Mouse (Mus musculus): ENCODE measurements around the gene Pcgf3.

Pcgf3 gene

GRCm38 (mm10) chr5:108461082-108462065 lies at the start of gene Pcgf3:
Gene Pcgf3, plus strand, starts transcription at chr5:108461232.
- peak; percentile 95 for DNase-seq (ENCODE audit: low spot score)

GRCm38 (mm10) chr5:108414711-108415110 lies 46.3 kb upstream of the Pcgf3 start:
- DNase-seq (ENCODE audit: low spot score) = no peak

DNA sequence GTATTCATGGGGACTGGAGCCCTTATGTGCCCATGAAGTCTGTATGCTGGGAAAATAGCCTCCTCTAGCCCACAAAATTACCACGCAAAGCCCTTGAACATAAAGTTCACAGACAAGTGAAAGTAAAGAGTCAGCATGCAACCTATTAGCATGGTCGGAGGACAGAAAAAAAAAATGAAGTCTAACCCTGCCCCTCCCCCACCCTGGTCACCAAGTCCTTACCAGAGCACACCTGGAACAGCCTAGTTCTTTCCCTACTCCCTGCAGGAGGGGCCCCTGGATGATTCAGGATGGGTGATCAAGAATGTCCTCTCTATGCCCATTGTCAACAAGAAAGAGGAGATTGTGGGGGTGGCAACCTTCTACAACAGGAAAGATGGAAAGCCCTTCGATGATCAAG lies 38.3 kb upstream of the Pcgf3 start:
- no peak for DNase-seq (ENCODE audit: low spot score)

DNA sequence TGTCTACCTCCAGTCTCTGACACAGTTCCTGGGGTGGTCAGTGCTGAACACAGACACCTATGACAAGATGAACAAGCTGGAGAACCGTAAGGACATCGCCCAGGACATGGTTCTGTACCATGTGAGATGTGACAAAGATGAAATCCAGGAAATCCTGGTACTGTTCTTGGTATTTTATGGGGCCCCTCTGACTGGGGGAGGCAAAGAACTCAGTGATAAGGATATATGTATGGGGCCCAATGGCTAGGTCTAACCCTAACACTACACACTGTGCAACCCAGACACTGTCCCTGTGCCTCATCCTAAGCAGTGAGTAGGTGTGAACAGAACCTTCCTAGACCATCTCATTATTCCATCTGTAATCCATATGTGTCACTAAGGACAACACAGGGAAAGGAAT lies 37.6 kb upstream of the Pcgf3 start:
- no peak for DNase-seq (ENCODE audit: low spot score)

DNA sequence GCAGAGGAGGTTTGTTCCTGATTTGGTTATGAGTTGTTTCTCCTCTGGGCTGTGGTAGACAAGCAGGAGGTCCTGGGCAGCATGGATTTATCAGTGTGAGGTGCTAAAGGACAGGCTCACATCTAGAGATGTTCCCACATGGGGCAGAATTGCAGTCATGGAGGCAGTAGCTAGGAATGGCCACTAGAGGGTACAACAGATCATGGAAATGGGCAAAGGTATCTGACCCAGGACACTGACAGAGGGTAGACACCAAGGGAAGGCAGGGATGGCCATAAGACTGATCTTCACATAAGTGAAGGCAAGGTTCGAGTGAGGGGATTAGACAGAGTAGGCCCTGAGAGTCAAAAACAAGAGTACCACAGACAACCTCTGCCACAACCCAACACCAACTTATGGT lies 33.8 kb upstream of the Pcgf3 start:
- DNase-seq (ENCODE audit: low spot score) = no peak

- DNase-seq (ENCODE audit: low spot score) = no peak
Observed at GRCm38 (mm10) chr5:108431196-108431595, 29.8 kb upstream of the Pcgf3 start.

- peak; percentile 86 for DNase-seq (ENCODE audit: low spot score)
Observed at GRCm38 (mm10) chr5:108433804-108434587, 27.0 kb upstream of the Pcgf3 start, which contains the start of gene Atp5k. Gene Atp5k, minus strand, starts transcription at chr5:108434448.

DNA sequence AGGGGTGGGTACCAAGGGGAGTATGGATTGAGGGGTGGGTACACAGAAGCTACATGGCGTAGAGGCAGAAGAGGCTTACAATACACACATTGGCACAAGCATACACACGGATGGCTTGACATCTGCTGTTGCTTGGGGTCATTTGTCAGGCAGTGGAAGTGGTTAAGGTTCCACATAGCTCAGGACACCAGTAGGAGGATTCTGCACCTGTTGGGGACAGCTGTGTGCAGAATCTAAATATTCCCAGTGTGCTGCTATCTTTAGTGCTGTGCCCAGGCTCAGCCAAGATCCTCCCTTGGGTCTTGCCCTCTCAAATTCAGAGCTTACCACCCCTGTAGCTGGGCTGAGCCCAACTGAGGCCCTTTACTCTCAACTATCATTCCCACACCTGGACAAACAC lies 24.9 kb upstream of the Pcgf3 start:
- DNase-seq (ENCODE audit: low spot score) = no peak

- no peak for DNase-seq (ENCODE audit: low spot score)
Observed at GRCm38 (mm10) chr5:108446973-108447372, 14.1 kb upstream of the Pcgf3 start.

DNA sequence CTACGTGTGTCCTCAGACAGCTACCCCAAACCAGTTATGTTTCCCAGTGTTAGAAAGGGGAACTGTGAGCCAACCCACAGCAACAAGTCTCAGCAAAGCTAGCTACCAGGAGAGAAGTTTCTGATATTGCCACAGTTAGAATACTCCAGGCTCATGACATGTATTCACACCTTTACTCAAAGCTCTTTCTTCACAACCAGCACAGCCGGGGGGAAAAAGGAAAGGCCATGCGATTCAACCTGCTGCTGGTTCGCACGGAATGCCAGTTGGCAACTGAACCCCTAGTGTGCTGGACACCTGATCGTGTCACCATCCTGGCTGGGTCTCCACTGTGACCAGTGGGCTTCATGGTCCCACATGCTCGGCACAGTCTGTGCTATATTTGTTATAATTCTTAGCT lies 13.2 kb upstream of the Pcgf3 start:
- DNase-seq (ENCODE audit: low spot score) = no peak

DNA sequence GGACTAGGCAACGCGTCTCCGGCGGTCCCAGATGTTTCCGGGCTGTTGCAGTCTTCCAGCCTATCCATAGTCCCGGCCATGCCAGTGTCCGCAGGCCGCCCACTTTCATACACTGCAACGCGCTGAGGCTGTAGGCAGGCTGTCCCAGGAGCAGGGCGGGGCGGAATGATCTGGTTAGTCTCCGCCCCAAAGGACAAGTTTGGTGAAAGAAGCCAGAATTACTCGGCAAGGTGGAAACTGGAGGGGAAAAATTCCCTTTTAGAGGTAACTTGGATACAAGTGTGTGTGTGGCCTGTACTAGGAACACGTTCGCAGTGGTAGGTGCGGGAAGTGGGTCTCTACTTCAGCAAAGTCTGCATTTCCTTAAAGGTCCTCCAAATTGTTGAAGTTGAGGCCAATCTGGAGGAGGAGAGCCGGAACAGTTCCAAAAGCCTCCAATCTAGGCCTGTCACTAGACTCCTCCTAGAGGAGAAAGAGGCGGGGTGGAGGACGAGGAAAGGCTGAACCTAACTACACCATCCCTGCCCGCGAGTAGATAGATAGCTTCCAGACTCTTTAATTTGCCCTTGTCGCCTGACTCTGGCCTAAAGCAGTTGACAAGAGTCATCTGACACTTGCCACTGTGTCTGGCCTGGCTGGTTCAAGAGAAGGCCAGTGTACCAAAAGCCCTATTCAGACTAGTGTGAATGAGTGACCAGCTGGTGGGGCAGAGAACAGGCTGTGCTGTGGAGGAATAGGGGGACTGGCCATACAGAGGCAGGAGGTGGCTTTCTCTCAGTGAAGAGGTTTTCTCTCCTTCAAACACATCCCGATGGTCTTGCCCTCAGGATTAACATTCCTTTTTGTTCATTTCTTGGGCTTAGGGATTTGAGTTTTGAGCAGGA lies 12.0 kb upstream of the Pcgf3 start, which contains the start of gene Mfsd7a:
Mfsd7a (minus strand) TSS at position 107 of the 884 bp plus-strand sequence.
- DNase-seq (ENCODE audit: low spot score) = no peak

GRCm38 (mm10) chr5:108450837-108451540 lies 10.0 kb upstream of the Pcgf3 start:
- no peak for DNase-seq (ENCODE audit: low spot score)

GRCm38 (mm10) chr5:108451611-108452010 lies 9.4 kb upstream of the Pcgf3 start:
- no peak for DNase-seq (ENCODE audit: low spot score)

GRCm38 (mm10) chr5:108452422-108452821 lies 8.6 kb upstream of the Pcgf3 start:
- no peak for DNase-seq (ENCODE audit: low spot score)

DNA sequence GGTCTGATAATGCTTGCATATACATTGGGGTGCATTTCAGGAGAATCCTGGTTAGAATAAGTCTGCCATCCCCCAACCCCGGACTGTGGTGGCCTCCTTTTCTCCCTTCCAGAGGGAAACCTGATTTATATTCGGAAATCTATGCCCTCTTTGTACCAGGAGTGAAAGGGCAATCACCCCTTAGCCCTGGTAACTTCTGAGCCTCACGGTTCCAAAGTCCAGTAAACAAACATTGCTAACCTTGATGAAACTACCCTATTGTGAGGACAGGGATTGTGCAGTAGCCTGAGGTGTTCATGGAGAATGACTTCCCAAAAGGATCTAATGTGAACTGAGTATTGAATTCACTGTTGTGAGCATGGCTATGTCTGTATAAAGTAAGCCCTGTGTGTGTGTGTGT lies 6.9 kb upstream of the Pcgf3 start:
- no peak for DNase-seq (ENCODE audit: low spot score)

- no peak for DNase-seq (ENCODE audit: low spot score)
Observed at GRCm38 (mm10) chr5:108458706-108459105, 2.3 kb upstream of the Pcgf3 start.

DNA sequence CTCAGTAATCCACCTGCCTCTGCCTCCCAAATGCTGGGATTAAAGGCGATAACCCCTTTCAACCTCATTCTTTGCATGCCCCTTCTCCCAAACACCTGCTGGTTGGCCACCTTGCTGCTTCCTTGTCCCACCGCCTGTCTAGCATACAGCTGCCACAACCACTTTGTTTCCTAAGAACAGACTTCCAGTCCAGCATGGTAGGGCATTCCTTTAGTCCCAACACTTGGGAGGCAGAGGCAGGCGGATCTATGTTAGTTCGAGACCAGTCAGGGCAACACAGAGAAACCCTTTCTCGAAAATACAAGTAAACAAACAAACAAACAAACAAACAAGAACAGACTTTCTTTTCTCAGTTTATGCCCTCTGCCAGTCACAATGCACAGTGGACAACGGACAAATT lies 571 bp upstream of the Pcgf3 start:
- no peak for DNase-seq (ENCODE audit: low spot score)

DNA sequence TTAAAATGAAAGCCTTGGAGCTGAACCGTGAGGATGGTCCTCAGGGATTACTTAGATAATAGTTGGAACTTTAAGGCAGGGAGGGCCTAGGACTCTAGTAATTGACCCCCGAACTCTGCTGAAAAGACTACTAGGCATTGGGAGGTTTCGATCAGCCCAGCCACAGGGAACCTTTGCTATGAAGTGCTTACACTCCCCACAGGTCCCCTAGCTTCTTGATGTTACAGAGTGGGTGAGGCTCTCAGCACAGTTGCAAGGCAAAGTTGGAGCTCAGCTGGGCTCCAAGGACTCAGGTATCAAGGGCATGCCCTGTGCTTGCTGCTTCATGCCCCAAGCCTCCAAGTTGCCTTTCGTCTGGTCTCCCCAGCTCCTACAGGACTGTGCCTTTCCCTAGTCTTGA lies 1.4 kb downstream of the Pcgf3 start:
- no peak for DNase-seq (ENCODE audit: low spot score)

GRCm38 (mm10) chr5:108465131-108465891 lies 4.3 kb downstream of the Pcgf3 start:
- DNase-seq (ENCODE audit: low spot score) = no peak

DNA sequence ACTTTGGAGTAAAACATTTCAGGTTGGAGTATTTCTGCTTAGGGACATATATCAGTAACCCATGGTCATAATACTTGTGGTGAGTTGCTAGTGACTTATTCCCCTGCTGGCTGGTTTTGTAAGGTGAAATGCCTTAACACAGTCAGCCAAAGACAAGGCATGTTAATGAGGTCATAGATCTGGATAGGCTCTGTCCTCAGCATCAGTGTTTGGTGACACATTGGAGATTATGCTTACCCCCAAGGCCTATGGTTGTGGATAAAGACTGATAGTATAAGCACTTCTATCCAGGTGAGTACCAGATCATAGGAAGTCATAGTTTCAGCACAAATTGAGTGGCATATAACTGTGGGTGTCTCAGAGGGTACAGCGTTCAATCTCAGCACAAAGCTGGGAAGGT lies 5.6 kb downstream of the Pcgf3 start:
- no peak for DNase-seq (ENCODE audit: low spot score)

Measured in left cerebral cortex, adult 11 months (tissue).